Mouse (Mus musculus) heart, postnatal 0 days (tissue): ENCODE data around the gene Col7a1. TPM values are rescaled to one million over a fixed set of nuclear protein-coding genes. Genes with fewer than 3 reads are reported as not detected.

Source experiments
- ATAC-seq: fragments of 200-750 bp; cut with Nextera tagmentation; 2 replicates; pipeline ENCODE4 v1.8.0; 2017; ENCODE audit warnings: low read depth, moderate number of reproducible peaks, moderate library complexity; ENCODE audit not compliant: insufficient read depth
- DNase-seq: peaks from one replicate; pipeline ENCODE4 v3.0.0-alpha.2; 2016; ENCODE audit warnings: low spot score
- H3K27ac ChIP-seq: fragments of 300-500 bp; sonication (generic); 2 replicates; pipeline ENCODE4 v1.5.1; 2014; ENCODE audit warnings: low read depth, mild to moderate bottlenecking
- H3K27me3 ChIP-seq: fragments of 300-500 bp; sonication (generic); 2 replicates; pipeline ENCODE4 v1.6.1; 2014; ENCODE audit warnings: low read length, mixed read lengths; ENCODE audit not compliant: control insufficient read depth, insufficient read depth
- H3K36me3 ChIP-seq: fragments of 300-500 bp; sonication (generic); replicated peaks from 2 replicates; pipeline ENCODE4 v1.6.1; 2014; ENCODE audit warnings: low read length, mixed read lengths; ENCODE audit not compliant: control insufficient read depth, insufficient read depth
- H3K4me1 ChIP-seq: fragments of 300-500 bp; sonication (generic); 2 replicates; pipeline ENCODE4 v1.6.1; 2014; ENCODE audit warnings: antibody characterized with exemption; ENCODE audit not compliant: control insufficient read depth, insufficient read depth
- H3K4me2 ChIP-seq: fragments of 300-500 bp; sonication (generic); 2 replicates; pipeline ENCODE4 v1.6.1; 2014; ENCODE audit warnings: low read depth, mild to moderate bottlenecking, low read length, moderate library complexity
- H3K4me3 ChIP-seq: fragments of 300-500 bp; sonication (generic); 2 replicates; pipeline ENCODE4 v1.5.1; 2014; ENCODE audit warnings: low read depth, low read length
- H3K9ac ChIP-seq: fragments of 300-500 bp; sonication (generic); replicated peaks from 2 replicates; pipeline ENCODE4 v1.6.1; 2014; ENCODE audit warnings: low read depth, low read length, mixed read lengths
- H3K9me3 ChIP-seq: fragments of 300-500 bp; sonication (generic); replicated peaks from 2 replicates; pipeline ENCODE4 v1.6.1; 2016; ENCODE audit warnings: low read length; ENCODE audit not compliant: control insufficient read depth
- CTCF ChIP-seq: IDR thresholded peaks from 2 replicates; pipeline ENCODE4 v1.5.1; 2016; ENCODE audit warnings: antibody characterized with exemption, control low read depth, low read depth
- EP300 ChIP-seq: IDR thresholded peaks from 2 replicates; pipeline ENCODE4 v1.6.1; 2016; ENCODE audit warnings: antibody characterized with exemption, low read depth
- WGBS: fragments of 180-500 bp; shearing (Covaris S2); extraction: QIAGEN DNeasy Blood & Tissue Kit; methylation state at CpG from one replicate; pipeline ENCODE4 v1.1.7; 2014; 5-methylcytosine and 5-hydroxymethylcytosine counted together
- polyA plus RNA-seq: library from polyadenylated mRNA; unstranded; fragments of >200 nt; fragmentation: Nextera tagmentation; extraction: Ambion mirVana; gene quantifications from 2 replicates; pipeline ENCODE4 v1.2.1, GENCODE M21; 2015
- total RNA-seq: library from RNA; depleted of rRNA; stranded (reverse); fragments of >200 nt; gene quantifications from 2 replicates; pipeline ENCODE4 v1.2.3, GENCODE M21; 2014; ENCODE audit warnings: low replicate concordance; rRNA removed

Col7a1 gene
- total RNA-seq (0.58 and 1.3 TPM in 2 replicates), polyA plus RNA-seq (0.47 and 0.57 TPM in 2 replicates)

DNA sequence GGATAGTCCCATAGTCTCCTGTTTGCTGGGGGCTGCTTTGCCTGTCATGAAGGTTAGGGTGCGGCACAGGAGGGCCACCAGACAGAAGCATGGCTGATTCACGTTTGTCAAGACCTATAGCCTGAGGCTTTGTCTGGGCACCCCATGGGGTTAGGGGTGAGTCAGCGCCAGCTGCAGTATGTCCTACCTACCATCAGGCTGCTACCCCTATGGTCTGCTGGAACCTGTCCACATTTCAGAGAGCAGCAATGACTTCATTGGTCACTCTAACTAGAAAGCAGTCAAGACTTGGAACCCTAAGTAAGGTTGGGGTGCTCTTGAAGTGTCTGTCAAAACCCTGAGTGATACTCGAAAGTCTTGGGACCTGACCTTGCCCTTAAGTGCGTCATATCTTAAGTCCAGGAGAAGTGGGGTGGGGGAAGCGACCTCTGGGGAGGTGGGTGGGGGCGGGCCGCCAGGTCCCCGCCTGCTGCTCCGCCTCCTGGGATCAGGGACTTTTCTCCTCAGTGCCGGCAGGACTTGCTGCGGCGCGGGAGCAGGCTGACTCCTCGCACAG is at the start of gene Col7a1:
Gene Col7a1, plus strand, starts transcription at position 506 of the 556 bp plus-strand sequence.
- Histone ChIP-seq H3K27me3 (peaks cover 20% of the 10 kb centered on the region), H3K4me3 (peak within 1 kb of the TSS; percentile 15; the same call in 1 of the 2 replicates), H3K9ac (no peak within 1 kb of the TSS), H3K9me3 (no peaks in the 10 kb centered on the region), H3K27ac (no peak within 1 kb of the TSS), H3K4me1 (peaks cover 16% of the 10 kb centered on the region), H3K36me3 (peaks cover 22% of the 10 kb centered on the region), H3K4me2 (peak within 1 kb of the TSS; percentile 47)
- TF ChIP-seq CTCF: no peak
- TF ChIP-seq EP300: no peak
- no peak for ATAC-seq
- WGBS: 10% methylated on average over 15 of the region's 15 CpGs
- DNase-seq: no peak

DNA sequence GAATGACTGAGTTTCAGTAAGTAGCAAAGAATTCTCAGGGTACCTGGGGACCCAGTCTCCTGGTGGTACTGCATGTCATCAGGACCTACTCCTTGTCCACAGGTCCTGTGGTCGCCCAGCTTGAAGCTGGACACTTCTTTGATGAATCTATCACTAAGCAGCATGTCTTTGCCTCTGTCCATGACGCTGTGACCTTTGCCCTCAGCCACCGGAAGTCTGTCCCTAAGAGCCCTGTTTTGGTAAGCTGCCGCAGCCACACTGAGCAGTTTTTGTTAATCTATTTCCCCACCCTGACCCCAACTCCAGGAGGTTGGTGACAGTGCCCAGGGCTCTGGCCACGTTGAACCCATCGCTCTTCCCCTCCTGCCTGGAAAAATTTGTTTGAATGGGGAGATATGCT is 41.1 kb upstream of the Col7a1 start:
- ATAC-seq (no peak), DNase-seq (no peak)
- Histone ChIP-seq H3K4me1 (no peaks in the 10 kb centered on the region), H3K27ac (no peak overlapping the region), H3K27me3 (no peaks in the 10 kb centered on the region), H3K9ac (no peak overlapping the region), H3K9me3 (no peaks in the 10 kb centered on the region), H3K4me3 (no peak overlapping the region), H3K36me3 (no peaks in the 10 kb centered on the region), H3K4me2 (no peak overlapping the region)
- WGBS: 68% methylated on average over 6 of the region's 6 CpGs
- no peak for TF ChIP-seq EP300
- no peak for TF ChIP-seq CTCF

DNA sequence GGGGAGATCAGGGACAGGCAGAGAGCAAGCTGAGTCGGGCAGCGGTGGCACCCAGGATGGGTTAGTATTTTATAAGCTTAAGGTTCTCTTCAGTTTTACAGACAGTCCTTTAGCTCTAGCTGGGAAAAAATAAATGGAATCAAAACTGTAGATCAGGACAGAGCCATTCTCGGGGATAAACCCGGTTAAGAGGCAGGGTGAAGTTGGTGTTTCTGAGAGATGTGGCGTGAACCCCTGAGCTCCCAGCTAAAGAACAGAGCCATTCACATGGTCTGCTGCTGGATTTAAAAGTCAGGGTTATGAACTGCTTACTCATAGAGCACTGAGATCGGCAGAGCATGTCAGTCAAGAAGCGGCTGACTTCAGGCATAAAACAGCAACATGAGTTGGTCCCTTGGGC is 40.2 kb upstream of the Col7a1 start:
- Histone ChIP-seq H3K36me3 (no peaks in the 10 kb centered on the region), H3K4me3 (no peak overlapping the region), H3K9me3 (no peaks in the 10 kb centered on the region), H3K27ac (no peak overlapping the region), H3K9ac (no peak overlapping the region), H3K27me3 (no peaks in the 10 kb centered on the region), H3K4me1 (no peaks in the 10 kb centered on the region), H3K4me2 (no peak overlapping the region)
- WGBS: 87% methylated on average over 7 of the region's 7 CpGs
- TF ChIP-seq CTCF (no peak), EP300 (no peak)
- ATAC-seq (no peak), DNase-seq (no peak)

DNA sequence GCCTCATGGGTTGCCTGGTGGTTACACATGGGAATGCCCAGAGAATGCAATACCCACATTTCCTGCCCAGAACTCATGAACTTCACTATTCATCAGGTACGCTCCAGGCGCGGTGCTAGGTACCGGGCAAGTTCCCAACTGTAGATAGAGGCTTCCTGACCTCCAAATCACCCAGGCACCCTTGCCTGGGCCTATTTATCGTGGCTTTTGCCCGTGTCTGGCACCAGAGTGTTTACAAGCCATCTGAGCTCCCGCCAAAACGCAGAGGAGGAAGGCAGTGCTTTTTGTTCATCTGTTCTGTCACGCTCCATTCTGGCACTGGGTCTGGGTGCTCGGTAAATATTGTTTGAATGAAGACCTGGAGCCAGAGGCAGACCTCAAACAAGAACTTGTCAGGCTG is 39.8 kb upstream of the Col7a1 start:
- TF ChIP-seq EP300 (no peak), CTCF (no peak)
- Histone ChIP-seq H3K9me3 (no peaks in the 10 kb centered on the region), H3K4me3 (no peak overlapping the region), H3K9ac (no peak overlapping the region), H3K27me3 (no peaks in the 10 kb centered on the region), H3K4me2 (no peak overlapping the region), H3K27ac (no peak overlapping the region), H3K36me3 (no peaks in the 10 kb centered on the region), H3K4me1 (no peaks in the 10 kb centered on the region)
- ATAC-seq (no peak), DNase-seq (no peak)
- 65% methylated on average over 10 of the region's 10 CpGs for WGBS

DNA sequence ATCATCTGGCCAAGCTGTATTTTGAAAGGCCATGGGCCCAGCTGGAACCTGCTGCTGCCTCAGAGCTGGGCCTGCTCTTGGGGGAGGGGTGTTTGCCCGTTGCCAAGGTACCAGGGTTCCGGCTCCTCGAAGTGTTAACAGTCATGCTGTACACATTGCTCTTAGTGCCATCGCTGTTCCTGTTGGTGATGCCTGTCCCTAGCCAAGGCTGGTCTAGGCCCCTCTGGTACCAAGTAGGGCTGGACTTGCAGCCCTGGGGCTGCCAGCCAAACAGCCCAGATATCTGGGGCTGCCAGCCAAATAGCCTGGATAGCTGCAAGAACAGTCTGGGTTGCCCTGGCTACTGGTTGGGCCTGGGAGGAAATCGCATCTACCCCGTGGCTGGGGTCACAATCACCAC is 38.9 kb upstream of the Col7a1 start, which contains the start of gene Tmem89:
Gene Tmem89, plus strand, starts transcription at position 129 of the 400 bp plus-strand sequence.
- WGBS: 50% methylated on average over 6 of the region's 6 CpGs
- Histone ChIP-seq H3K36me3 (no peaks in the 10 kb centered on the region), H3K4me2 (no peak within 1 kb of the TSS), H3K4me1 (no peaks in the 10 kb centered on the region), H3K9me3 (no peaks in the 10 kb centered on the region), H3K27ac (no peak within 1 kb of the TSS), H3K27me3 (no peaks in the 10 kb centered on the region), H3K4me3 (no peak within 1 kb of the TSS), H3K9ac (no peak within 1 kb of the TSS)
- TF ChIP-seq CTCF (no peak), EP300 (no peak)
- no peak for DNase-seq
- ATAC-seq: peak; percentile 58

DNA sequence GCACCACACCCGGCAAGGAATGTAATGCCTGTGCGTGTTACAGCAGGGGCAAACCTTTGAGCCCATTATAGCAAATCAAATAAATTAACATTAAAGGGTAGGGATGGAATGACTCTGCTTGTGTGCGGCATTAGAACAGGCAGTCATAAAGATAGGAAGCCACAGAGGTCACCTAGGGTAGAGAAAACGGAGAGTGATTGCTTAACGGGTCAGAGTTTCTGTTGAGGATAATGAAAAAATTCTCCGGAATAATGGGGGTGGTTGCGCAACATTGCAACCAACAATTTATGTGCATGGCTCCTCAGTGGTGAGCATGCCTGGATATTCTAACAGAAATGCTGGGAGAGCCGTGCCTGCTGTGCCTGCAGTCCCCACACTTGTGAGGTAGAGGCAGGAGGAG is 27.5 kb upstream of the Col7a1 start:
- H3K27me3 ChIP-seq: 0 out of 2 replicates have a peak, but pooled peaks cover 16% of the 10 kb centered on the region
- TF ChIP-seq EP300 (no peak), CTCF (no peak)
- H3K4me1 ChIP-seq: no peaks in the 10 kb centered on the region
- 70% methylated on average over 8 of the region's 8 CpGs for WGBS
- no peak for DNase-seq
- no peak overlapping the region for H3K27ac ChIP-seq
- H3K9me3 ChIP-seq: no peaks in the 10 kb centered on the region
- no peak for ATAC-seq
- no peak overlapping the region for H3K4me3 ChIP-seq
- H3K36me3 ChIP-seq: no peaks in the 10 kb centered on the region
- no peak overlapping the region for H3K9ac ChIP-seq
- H3K4me2 ChIP-seq: no peak overlapping the region
